Mouse (Mus musculus) hindbrain, embryonic 13.5 days (tissue): ENCODE measurements around the gene Ttc39b. TPM values are rescaled to one million over a fixed set of nuclear protein-coding genes. Genes with fewer than 3 reads are reported as not detected.

ENCODE experiments used
- ATAC-seq: fragments of 200-750 bp; cut with Nextera tagmentation; 2 replicates; pipeline ENCODE4 v1.8.0; 2017; ENCODE audit warnings: moderate TSS enrichment; ENCODE audit not compliant: low FRiP score
- H3K27ac ChIP-seq: fragments of 300-500 bp; sonication (generic); 2 replicates; pipeline ENCODE4 v1.5.1; 2015; ENCODE audit warnings: inconsistent platforms, mild to moderate bottlenecking, moderate library complexity
- H3K27me3 ChIP-seq: fragments of 300-500 bp; sonication (generic); 2 replicates; pipeline ENCODE4 v1.6.1; 2015; ENCODE audit warnings: mild to moderate bottlenecking, inconsistent platforms
- H3K36me3 ChIP-seq: fragments of 300-500 bp; sonication (generic); 2 replicates; pipeline ENCODE4 v1.6.1; 2015; ENCODE audit warnings: mild to moderate bottlenecking, inconsistent platforms
- H3K4me1 ChIP-seq: fragments of 300-500 bp; sonication (generic); replicated peaks from 2 replicates; pipeline ENCODE4 v1.6.1; 2015; ENCODE audit warnings: inconsistent platforms
- H3K4me2 ChIP-seq: fragments of 300-500 bp; sonication (generic); 2 replicates; pipeline ENCODE4 v1.6.1; 2015; ENCODE audit warnings: inconsistent platforms, mild to moderate bottlenecking, moderate library complexity
- H3K4me3 ChIP-seq: fragments of 300-500 bp; sonication (generic); 2 replicates; pipeline ENCODE4 v1.5.1; 2015; ENCODE audit warnings: mild to moderate bottlenecking, inconsistent platforms
- H3K9ac ChIP-seq: fragments of 300-500 bp; sonication (generic); 2 replicates; pipeline ENCODE4 v1.6.1; 2015; ENCODE audit warnings: mild to moderate bottlenecking, inconsistent platforms
- H3K9me3 ChIP-seq: fragments of 300-500 bp; sonication (generic); 2 replicates; pipeline ENCODE4 v1.6.1; 2016; ENCODE audit warnings: inconsistent platforms
- WGBS: fragments of 180-500 bp; shearing (Covaris S2); methylation state at CpG from one replicate; pipeline ENCODE4 v1.1.7; 2015; 5-methylcytosine and 5-hydroxymethylcytosine counted together
- polyA plus RNA-seq: library from polyadenylated mRNA; unstranded; fragments of >200 nt; fragmentation: Nextera tagmentation; extraction: Ambion mirVana; gene quantifications from 2 replicates; pipeline ENCODE4 v1.2.1, GENCODE M21; 2015

Ttc39b gene
- polyA plus RNA-seq, 1 experiment from 2014 or later: 5.5 TPM

- no peak overlapping the region for H3K4me3 ChIP-seq
- H3K4me2 ChIP-seq: no peak overlapping the region
- no peaks in the 10 kb centered on the region for H3K4me1 ChIP-seq
- no peaks in the 10 kb centered on the region for H3K27me3 ChIP-seq
- WGBS: 80% methylated on average over 3 of the region's 3 CpGs
- no peaks in the 10 kb centered on the region for H3K9me3 ChIP-seq
- H3K27ac ChIP-seq: no peak overlapping the region
- ATAC-seq: no peak
- no peak overlapping the region for H3K9ac ChIP-seq
- no peaks in the 10 kb centered on the region for H3K36me3 ChIP-seq
Observed at GRCm38 (mm10) chr4:83337717-83338116, 13.7 kb upstream of the Ttc39b start.

GRCm38 (mm10) chr4:83330369-83330768, 6.3 kb upstream of the Ttc39b start:
- no peak for ATAC-seq
- Histone ChIP-seq H3K4me3 (no peak overlapping the region), H3K4me2 (no peak overlapping the region), H3K36me3 (no peaks in the 10 kb centered on the region), H3K4me1 (no peaks in the 10 kb centered on the region), H3K9ac (no peak overlapping the region), H3K27ac (no peak overlapping the region), H3K9me3 (no peaks in the 10 kb centered on the region), H3K27me3 (0 out of 2 replicates have a peak, but pooled peaks cover 2% of the 10 kb centered on the region)
- WGBS: 77% methylated on average over 4 of the region's 4 CpGs

GRCm38 (mm10) chr4:83329615-83330014, 5.6 kb upstream of the Ttc39b start:
- no peak overlapping the region for H3K9ac ChIP-seq
- no peak overlapping the region for H3K4me3 ChIP-seq
- no peaks in the 10 kb centered on the region for H3K36me3 ChIP-seq
- H3K27ac ChIP-seq: no peak overlapping the region
- no peaks in the 10 kb centered on the region for H3K4me1 ChIP-seq
- H3K9me3 ChIP-seq: no peaks in the 10 kb centered on the region
- WGBS: 56% methylated on average over 4 of the region's 4 CpGs
- 0 out of 2 replicates have a peak, but pooled peaks cover 2% of the 10 kb centered on the region for H3K27me3 ChIP-seq
- no peak overlapping the region for H3K4me2 ChIP-seq
- ATAC-seq: no peak

- Histone ChIP-seq H3K9me3 (no peaks in the 10 kb centered on the region), H3K4me3 (no peak overlapping the region), H3K4me2 (no peak overlapping the region), H3K27me3 (0 out of 2 replicates have a peak, but pooled peaks cover 2% of the 10 kb centered on the region), H3K36me3 (no peaks in the 10 kb centered on the region), H3K27ac (no peak overlapping the region), H3K9ac (no peak overlapping the region), H3K4me1 (peaks cover 11% of the 10 kb centered on the region; the same call in 1 of the 2 replicates)
- 50% methylated on average over 9 of the region's 9 CpGs for WGBS
- ATAC-seq: no peak
Observed at GRCm38 (mm10) chr4:83328026-83328945, 4.2 kb upstream of the Ttc39b start.

- H3K4me3 ChIP-seq: no peak overlapping the region
- H3K4me1 ChIP-seq: peaks cover 15% of the 10 kb centered on the region; the same call in 1 of the 2 replicates
- 0 out of 2 replicates have a peak, but pooled peaks cover 2% of the 10 kb centered on the region for H3K27me3 ChIP-seq
- no peak overlapping the region for H3K27ac ChIP-seq
- H3K9me3 ChIP-seq: no peaks in the 10 kb centered on the region
- no peak overlapping the region for H3K4me2 ChIP-seq
- 84% methylated on average over 4 of the region's 4 CpGs for WGBS
- H3K36me3 ChIP-seq: no peaks in the 10 kb centered on the region
- H3K9ac ChIP-seq: no peak overlapping the region
- ATAC-seq: no peak
Observed at GRCm38 (mm10) chr4:83327526-83327925, 3.5 kb upstream of the Ttc39b start.

DNA sequence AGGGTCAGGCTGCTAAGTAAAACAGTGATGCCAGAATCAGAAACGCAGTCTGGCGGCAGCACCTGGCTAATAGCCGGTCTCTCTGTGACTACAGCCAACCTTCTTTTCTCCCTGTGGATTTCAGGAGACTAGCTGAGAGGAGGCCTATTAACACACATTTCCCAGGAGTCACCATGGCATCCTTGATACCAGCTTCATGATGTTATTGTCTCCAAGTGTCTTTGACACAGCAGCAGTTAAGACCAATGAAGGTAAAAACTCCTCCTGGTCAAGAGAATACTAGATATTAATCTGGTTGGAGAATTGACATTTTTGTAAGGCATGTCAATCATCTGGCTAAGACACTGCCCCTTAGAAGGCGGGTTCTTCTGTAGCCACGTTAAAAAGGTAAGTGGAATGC, 1.3 kb upstream of the Ttc39b start:
- no peak for ATAC-seq
- Histone ChIP-seq H3K27me3 (peaks cover 14% of the 10 kb centered on the region; the same call in 1 of the 2 replicates), H3K27ac (no peak overlapping the region), H3K4me1 (peaks cover 15% of the 10 kb centered on the region; the same call in 1 of the 2 replicates), H3K9ac (no peak overlapping the region), H3K9me3 (no peaks in the 10 kb centered on the region), H3K36me3 (no peaks in the 10 kb centered on the region), H3K4me3 (no peak overlapping the region), H3K4me2 (no peak overlapping the region)
- 58% methylated on average over 5 of the region's 5 CpGs for WGBS

DNA sequence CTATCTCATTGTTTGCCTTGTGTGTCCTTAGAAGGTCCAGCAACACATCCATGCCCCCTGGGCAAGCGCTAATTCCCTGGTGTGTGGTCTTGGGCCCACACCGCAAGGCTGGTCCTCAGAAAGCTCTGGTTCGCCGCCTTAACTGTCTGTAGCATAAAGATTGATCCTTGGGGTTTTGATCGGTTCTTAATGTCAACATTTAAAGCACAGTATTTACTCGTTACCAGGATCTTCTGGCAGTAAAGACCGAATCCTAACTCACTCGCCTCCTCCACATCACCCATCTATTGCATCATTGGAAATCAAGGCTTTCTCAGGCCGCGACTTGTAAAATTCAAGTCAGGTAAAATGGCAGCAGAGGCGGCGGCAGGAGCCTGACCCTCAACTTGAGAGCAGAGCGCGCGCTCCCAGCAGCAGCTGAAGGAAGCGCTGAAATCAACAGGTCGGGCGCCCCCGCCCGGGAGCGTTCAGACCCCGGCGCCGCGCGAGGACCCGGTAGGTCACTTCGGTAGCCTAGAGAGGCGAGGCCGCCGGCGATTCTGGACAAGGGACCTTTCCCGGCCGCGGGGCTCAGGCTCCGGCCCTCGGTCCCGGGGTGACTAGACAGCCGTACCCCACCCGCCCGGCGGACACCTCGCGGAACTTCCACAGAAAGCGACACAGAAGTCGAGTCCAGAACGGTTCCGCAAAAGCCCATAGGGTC, 703 bp downstream of the Ttc39b start:
- ATAC-seq: peak; percentile 60
- H3K4me2 ChIP-seq: peak overlapping the region; percentile 99
- H3K27me3 ChIP-seq: peaks cover 14% of the 10 kb centered on the region; the same call in 1 of the 2 replicates
- 3% methylated on average over 48 of the region's 48 CpGs for WGBS
- H3K9me3 ChIP-seq: no peaks in the 10 kb centered on the region
- H3K9ac ChIP-seq: peak overlapping the region; percentile 75
- H3K4me3 ChIP-seq: peak overlapping the region; percentile 71
- peaks cover 15% of the 10 kb centered on the region; the same call in 1 of the 2 replicates for H3K4me1 ChIP-seq
- no peaks in the 10 kb centered on the region for H3K36me3 ChIP-seq
- H3K27ac ChIP-seq: no peak overlapping the region; the same call in 1 of the 2 replicates

DNA sequence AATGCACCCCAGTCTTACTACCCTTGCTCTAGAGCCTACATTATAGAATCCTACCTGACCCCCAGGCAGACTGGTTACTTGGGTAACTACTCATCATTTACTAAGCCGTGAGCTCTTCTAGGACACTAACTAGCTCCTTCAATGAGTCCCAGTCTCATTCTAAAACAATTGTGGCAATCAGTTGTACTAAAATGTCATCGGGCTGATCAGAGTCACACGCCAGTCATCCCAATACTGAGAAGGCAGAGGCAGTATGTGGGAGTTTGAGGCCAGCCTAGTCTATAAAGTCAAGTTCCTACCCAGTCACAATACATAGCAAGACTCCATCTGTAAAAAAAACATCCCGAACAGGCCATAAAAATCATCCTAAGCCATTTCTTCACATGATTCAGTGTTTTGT, 4.3 kb downstream of the Ttc39b start:
- H3K27me3 ChIP-seq: peaks cover 11% of the 10 kb centered on the region
- H3K27ac ChIP-seq: no peak overlapping the region
- no peak overlapping the region for H3K4me2 ChIP-seq
- H3K9me3 ChIP-seq: no peaks in the 10 kb centered on the region
- H3K9ac ChIP-seq: no peak overlapping the region
- no peak overlapping the region for H3K4me3 ChIP-seq
- WGBS: 92% methylated on average over 4 of the region's 4 CpGs
- H3K4me1 ChIP-seq: peaks cover 23% of the 10 kb centered on the region
- ATAC-seq: no peak
- no peaks in the 10 kb centered on the region for H3K36me3 ChIP-seq

GRCm38 (mm10) chr4:83318758-83319157, 5.3 kb downstream of the Ttc39b start:
- ATAC-seq: no peak
- WGBS: 49% methylated on average over 3 of the region's 3 CpGs
- Histone ChIP-seq H3K9ac (no peak overlapping the region), H3K27ac (no peak overlapping the region), H3K4me3 (no peak overlapping the region), H3K4me1 (peaks cover 23% of the 10 kb centered on the region), H3K36me3 (no peaks in the 10 kb centered on the region), H3K4me2 (no peak overlapping the region), H3K9me3 (no peaks in the 10 kb centered on the region), H3K27me3 (peaks cover 11% of the 10 kb centered on the region)

- Histone ChIP-seq H3K9me3 (no peaks in the 10 kb centered on the region), H3K27ac (no peak overlapping the region), H3K4me3 (no peak overlapping the region), H3K4me1 (peaks cover 15% of the 10 kb centered on the region), H3K36me3 (no peaks in the 10 kb centered on the region), H3K27me3 (peaks cover 11% of the 10 kb centered on the region), H3K9ac (no peak overlapping the region), H3K4me2 (no peak overlapping the region)
- WGBS: 72% methylated on average over 3 of the region's 3 CpGs
- no peak for ATAC-seq
Observed at GRCm38 (mm10) chr4:83317826-83318348, 6.2 kb downstream of the Ttc39b start.

- no peaks in the 10 kb centered on the region for H3K9me3 ChIP-seq
- H3K27me3 ChIP-seq: peaks cover 4% of the 10 kb centered on the region
- no peak overlapping the region for H3K27ac ChIP-seq
- 77% methylated on average over 3 of the region's 3 CpGs for WGBS
- no peaks in the 10 kb centered on the region for H3K36me3 ChIP-seq
- no peak overlapping the region for H3K9ac ChIP-seq
- no peak for ATAC-seq
- H3K4me3 ChIP-seq: no peak overlapping the region
- peaks cover 15% of the 10 kb centered on the region for H3K4me1 ChIP-seq
- no peak overlapping the region for H3K4me2 ChIP-seq
Observed at GRCm38 (mm10) chr4:83316718-83317117, 7.3 kb downstream of the Ttc39b start.

GRCm38 (mm10) chr4:83315930-83316329, 8.1 kb downstream of the Ttc39b start:
- peaks cover 15% of the 10 kb centered on the region for H3K4me1 ChIP-seq
- no peak overlapping the region for H3K9ac ChIP-seq
- H3K27me3 ChIP-seq: no peaks in the 10 kb centered on the region; the same call in 1 of the 2 replicates
- no peaks in the 10 kb centered on the region for H3K36me3 ChIP-seq
- no peaks in the 10 kb centered on the region for H3K9me3 ChIP-seq
- no peak for ATAC-seq
- 80% methylated on average over 4 of the region's 4 CpGs for WGBS
- H3K27ac ChIP-seq: no peak overlapping the region
- no peak overlapping the region for H3K4me2 ChIP-seq
- no peak overlapping the region for H3K4me3 ChIP-seq
